Mouse (Mus musculus): ENCODE measurements around the gene Mvb12a. TPM values are rescaled to one million over a fixed set of nuclear protein-coding genes. Genes with fewer than 3 reads are reported as not detected.

The Mvb12a gene
- 10 to 100 TPM; 24.6 to 35.1 TPM for total RNA-seq (2023)

GRCm38 (mm10) chr8:71542632-71543343 is at the start of gene Mvb12a:
Mvb12a (plus strand) TSS chr8:71542922.

GRCm38 (mm10) chr8:71511644-71512043 is 31.1 kb upstream of the Mvb12a start, which contains the start of gene Plvap:
Plvap (minus strand) TSS chr8:71511752.

GRCm38 (mm10) chr8:71525226-71526050 is 17.3 kb upstream of the Mvb12a start, which contains the start of gene Ccdc194:
Ccdc194 (minus strand) TSS chr8:71525711.

DNA sequence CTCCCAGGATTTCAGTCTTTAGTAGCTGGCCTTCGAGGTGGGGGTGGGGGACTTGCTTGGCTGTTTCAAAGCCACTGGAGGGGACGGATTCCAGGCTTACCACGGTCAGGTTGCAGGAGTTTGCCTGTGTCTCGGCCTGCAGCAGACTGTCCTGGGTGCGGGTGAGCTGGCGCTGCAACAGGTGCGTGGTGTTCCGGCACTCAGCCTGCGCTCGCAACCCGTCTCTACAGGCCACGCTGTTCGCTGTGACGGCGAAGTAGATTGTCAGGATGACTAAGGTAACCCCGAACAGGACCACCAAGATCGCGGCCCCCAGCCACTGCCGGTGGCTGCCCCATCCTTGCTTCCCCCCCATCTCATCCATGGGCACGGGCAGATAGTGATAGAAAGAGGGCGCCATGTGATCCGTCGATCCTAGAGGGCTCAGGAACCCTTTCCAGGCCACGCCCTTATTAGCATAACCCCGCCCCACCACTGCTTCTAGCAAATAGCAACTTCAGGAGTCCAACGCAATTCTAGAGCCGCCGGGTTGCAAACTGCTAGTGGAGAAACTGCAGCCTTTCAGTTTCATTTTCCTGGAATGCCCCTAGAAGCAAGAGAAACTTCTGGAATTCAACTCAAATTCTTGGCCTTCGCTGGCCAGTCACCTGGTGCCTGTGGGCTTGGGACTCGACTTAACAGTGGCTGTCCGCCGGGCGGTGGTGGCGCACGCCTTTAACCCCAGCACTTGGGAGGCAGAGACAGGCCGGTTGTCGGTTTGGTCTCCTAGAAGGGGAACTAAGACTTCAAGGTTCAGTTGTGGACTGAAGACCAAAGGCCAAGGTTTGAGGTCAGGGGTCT is 5.5 kb upstream of the Mvb12a start, which contains the start of gene Bst2:
Bst2 (minus strand) TSS at position 429 of the 840 bp plus-strand sequence.

GRCm38 (mm10) chr8:71558071-71558957 is 15.6 kb downstream of the Mvb12a start, which contains the start of gene Tmem221:
Tmem221 (minus strand) TSS chr8:71558871.

DNA sequence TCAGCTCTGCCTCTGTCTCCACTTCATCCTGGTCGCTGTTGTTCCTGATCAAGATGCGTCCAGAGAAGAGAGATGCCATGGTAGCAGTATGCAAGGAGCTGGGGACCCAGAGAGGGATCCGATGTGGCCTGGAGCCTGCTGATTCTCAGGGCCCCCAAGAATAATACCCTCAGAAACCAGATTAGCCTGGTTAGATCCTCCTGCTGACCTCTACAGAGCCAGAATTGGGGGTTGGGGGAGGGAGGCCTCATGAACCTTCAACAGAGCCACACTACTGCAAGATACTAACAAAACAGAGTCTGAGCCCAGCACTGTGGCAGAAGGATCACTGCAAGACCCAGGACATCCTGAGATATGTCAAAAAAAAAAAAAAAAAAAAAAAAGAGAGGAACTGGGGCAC is 23.8 kb downstream of the Mvb12a start, which contains the start of gene Nxnl1:
Nxnl1 (minus strand) TSS at position 101 of the 400 bp plus-strand sequence.

DNA sequence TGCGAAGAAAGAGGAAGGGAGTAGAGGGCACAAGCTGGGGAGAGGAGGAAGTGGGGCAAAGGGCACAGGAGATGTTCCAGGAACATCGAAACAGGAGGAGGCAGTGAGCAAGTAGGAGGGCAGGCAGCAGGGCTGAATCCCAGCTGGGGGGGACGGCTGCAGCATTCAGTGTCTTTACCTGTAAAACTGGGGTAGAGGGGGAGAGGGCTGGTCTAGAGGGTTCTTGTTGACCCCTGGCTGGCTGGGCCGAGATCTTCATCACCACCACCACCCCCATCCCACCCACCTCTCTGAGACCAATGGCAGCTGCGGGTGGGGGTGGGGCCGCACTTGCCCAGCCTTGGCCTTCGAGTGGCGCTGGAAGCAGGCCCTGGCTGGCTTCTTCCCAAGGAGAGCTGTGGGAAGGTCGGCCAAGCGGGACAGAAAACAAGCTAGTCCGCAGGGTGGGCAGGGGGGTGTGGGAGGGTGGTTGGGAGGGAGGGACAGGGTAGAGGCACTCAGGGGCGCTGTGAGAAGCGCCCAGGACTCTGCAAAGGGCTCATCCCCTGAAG is 25.7 kb downstream of the Mvb12a start, which contains the start of gene Slc27a1:
Slc27a1 (plus strand) TSS at position 496 of the 551 bp plus-strand sequence.

GRCm38 (mm10) chr8:71591471-71592373 is 49.0 kb downstream of the Mvb12a start, which contains the start of gene Pgls:
Pgls (plus strand) TSS chr8:71592176.

GRCm38 (mm10) chr8:71597451-71597850 is 54.7 kb downstream of the Mvb12a start, which contains the start of gene Fam129c:
Fam129c (plus strand) TSS chr8:71597648.

Other genes starting within 250 kb of the Mvb12a start
- gene Use1, start 176.1 kb upstream of the Mvb12a start, total RNA-seq (2023): 100 to 1,000 TPM; 150 to 156 TPM
- 10 to 100 TPM; 17.1 to 18.6 TPM for gene Ocel1, start 171.6 kb upstream of the Mvb12a start, total RNA-seq (2023)
- 1 to 10 TPM; 7.7 to 8.6 TPM for gene Nr2f6, start 161.0 kb upstream of the Mvb12a start, total RNA-seq (2023)
- gene Ushbp1, start 147.1 kb upstream of the Mvb12a start, total RNA-seq (2023): under 1 TPM; 0.18 to 0.49 TPM
- 10 to 100 TPM; 65.8 to 76.1 TPM for gene Babam1, start 146.1 kb upstream of the Mvb12a start, total RNA-seq (2023)
- gene Ankle1, start 136.9 kb upstream of the Mvb12a start, total RNA-seq (2023): 10 to 100 TPM; 15.9 to 17.0 TPM
- 1 to 10 TPM; 4.3 to 6.3 TPM for gene Abhd8, start 79.3 kb upstream of the Mvb12a start, total RNA-seq (2023)
- 10 to 100 TPM; 28.3 to 34.8 TPM for gene Mrpl34, start 78.0 kb upstream of the Mvb12a start, total RNA-seq (2023)
- gene Dda1, start 73.7 kb upstream of the Mvb12a start, total RNA-seq (2023): 10 to 100 TPM; 78.4 to 85.3 TPM
- gene Ano8, start 57.0 kb upstream of the Mvb12a start, total RNA-seq (2023): 1 to 10 TPM; 3.7 to 5.7 TPM
- 10 to 100 TPM; 10.3 to 11.8 TPM for gene Gtpbp3, start 54.8 kb upstream of the Mvb12a start, total RNA-seq (2023)
- gene Plvap, start 31.2 kb upstream of the Mvb12a start, total RNA-seq (2023): 1 to 10 TPM in 1 of 2 experiments, under 1 TPM in 1; 0.68 to 1.6 TPM
- gene Ccdc194, start 17.2 kb upstream of the Mvb12a start, total RNA-seq (2023): not detected
- gene Bst2, start 5.5 kb upstream of the Mvb12a start, total RNA-seq (2023): 10 to 100 TPM; 17.2 to 21.1 TPM
- under 1 TPM in 1 of 2 experiments, not detected in 1; 0.31 TPM for gene Tmem221, start 15.9 kb downstream of the Mvb12a start, total RNA-seq (2023)
- not detected for gene Nxnl1, start 23.7 kb downstream of the Mvb12a start, total RNA-seq (2023)
- 1 to 10 TPM; 1.5 to 1.7 TPM for gene Slc27a1, start 26.0 kb downstream of the Mvb12a start, total RNA-seq (2023)
- gene Pgls, start 49.3 kb downstream of the Mvb12a start, total RNA-seq (2023): 10 to 100 TPM; 92.3 to 98.2 TPM
- gene Fam129c, start 54.7 kb downstream of the Mvb12a start, total RNA-seq (2023): 10 to 100 TPM in 1 of 2 experiments, 1 to 10 TPM in 1; 5.1 to 14.5 TPM
- gene Colgalt1, start 68.1 kb downstream of the Mvb12a start, total RNA-seq (2023): 10 to 100 TPM; 43.3 to 52.2 TPM
- under 1 TPM; 0.11 to 0.26 TPM for gene Unc13a, start 128.8 kb downstream of the Mvb12a start, total RNA-seq (2023)
- 10 to 100 TPM; 14.9 to 15.9 TPM for gene Jak3, start 133.4 kb downstream of the Mvb12a start, total RNA-seq (2023)
- 1 to 10 TPM; 5.7 to 8.3 TPM for gene Insl3, start 146.3 kb downstream of the Mvb12a start, total RNA-seq (2023)
- gene B3gnt3, start 158.9 kb downstream of the Mvb12a start, total RNA-seq (2023): under 1 TPM in 1 of 2 experiments, not detected in 1; 0.16 TPM
- gene Fcho1, start 182.8 kb downstream of the Mvb12a start, total RNA-seq (2023): 10 to 100 TPM; 41.8 to 52.1 TPM

Measured in neutrophil, adult 59 days (primary cell).